Mouse (Mus musculus) heart, embryonic 12.5 days (tissue): ENCODE measurements at regions not wholly inside any gene's neighbourhood (a gene's known extent, or its start where the extent isn't known, plus 50 kb on each side); places are given as distances from the start of the nearest gene placed in this dataset.

ENCODE experiments used
- ATAC-seq: fragments of 200-750 bp; cut with Nextera tagmentation; 2 replicates; pipeline ENCODE4 v1.8.0; 2017; ENCODE audit warnings: moderate TSS enrichment, moderate library complexity; ENCODE audit not compliant: insufficient number of reproducible peaks, low FRiP score
- H3K27ac ChIP-seq: fragments of 300-500 bp; sonication (generic); 2 replicates; pipeline ENCODE4 v1.5.1; 2016; ENCODE audit warnings: mild to moderate bottlenecking, moderate library complexity; ENCODE audit not compliant: poor library complexity, severe bottlenecking
- H3K27me3 ChIP-seq: fragments of 300-500 bp; sonication (generic); replicated peaks from 2 replicates; pipeline ENCODE4 v1.6.1; 2016; ENCODE audit warnings: mild to moderate bottlenecking, moderate library complexity
- H3K36me3 ChIP-seq: fragments of 300-500 bp; sonication (generic); 2 replicates; pipeline ENCODE4 v1.6.1; 2016; ENCODE audit warnings: mild to moderate bottlenecking, moderate library complexity
- H3K4me1 ChIP-seq: fragments of 300-500 bp; sonication (generic); replicated peaks from 2 replicates; pipeline ENCODE4 v1.6.1; 2016; ENCODE audit warnings: mild to moderate bottlenecking
- H3K4me2 ChIP-seq: fragments of 300-500 bp; sonication (generic); 2 replicates; pipeline ENCODE4 v1.6.1; 2016; ENCODE audit warnings: mild to moderate bottlenecking, moderate library complexity
- H3K4me3 ChIP-seq: fragments of 300-500 bp; sonication (generic); 2 replicates; pipeline ENCODE4 v1.5.1; 2016; ENCODE audit warnings: mild to moderate bottlenecking
- H3K9ac ChIP-seq: fragments of 300-500 bp; sonication (generic); 2 replicates; pipeline ENCODE4 v1.6.1; 2016; ENCODE audit warnings: mild to moderate bottlenecking, moderate library complexity
- H3K9me3 ChIP-seq: fragments of 300-500 bp; sonication (generic); replicated peaks from 2 replicates; pipeline ENCODE4 v1.6.1; 2016; ENCODE audit warnings: mild to moderate bottlenecking, moderate library complexity
- WGBS: fragments of 180-500 bp; shearing (Covaris S2); methylation state at CpG from one replicate; pipeline ENCODE4 v1.1.7; 2016; 5-methylcytosine and 5-hydroxymethylcytosine counted together

DNA sequence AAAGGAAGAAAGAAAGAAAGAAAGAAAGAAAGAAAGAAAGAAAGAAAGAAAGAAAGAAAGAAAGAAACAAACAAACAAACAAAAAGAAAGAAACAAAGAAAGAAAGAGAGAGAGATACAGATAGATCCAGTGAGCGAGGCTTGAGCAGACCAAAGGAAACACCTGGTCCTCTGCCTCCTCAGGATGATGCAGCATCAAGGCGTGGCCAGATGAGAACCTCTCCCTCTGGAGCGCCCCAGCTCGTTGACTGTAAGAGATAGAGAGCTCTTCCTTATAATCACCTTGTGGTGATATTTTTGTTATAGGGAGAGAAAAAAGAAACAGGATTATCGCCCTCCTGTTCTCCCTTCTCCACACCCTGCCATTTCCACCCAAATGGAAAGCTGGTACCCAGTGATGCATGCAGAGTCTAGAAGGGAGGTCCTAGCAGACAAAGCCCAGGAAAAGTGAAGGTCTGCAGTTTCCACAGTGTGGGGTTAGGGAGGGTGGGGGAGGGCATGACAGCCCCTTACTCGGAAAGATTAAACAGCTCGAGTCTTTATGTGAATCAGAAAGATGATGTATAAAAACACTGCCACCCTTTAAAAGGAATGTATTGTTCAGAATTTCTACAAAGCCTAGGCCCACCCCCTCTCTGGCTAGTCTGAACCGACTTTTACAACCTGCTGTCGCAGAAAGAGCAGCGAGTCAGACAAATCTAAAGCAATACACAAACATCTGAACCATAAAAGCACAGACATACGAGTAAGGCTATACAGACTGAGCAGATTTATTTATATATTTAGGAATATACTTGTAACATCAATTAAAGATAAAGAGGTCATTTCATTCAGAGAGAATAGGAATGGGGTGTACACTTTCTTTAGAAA, 62.7 kb upstream of the Ipo5 start:
- Histone ChIP-seq H3K27me3 (no peaks in the 10 kb centered on the region), H3K4me2 (no peak overlapping the region), H3K9ac (no peak overlapping the region), H3K36me3 (no peaks in the 10 kb centered on the region), H3K9me3 (no peaks in the 10 kb centered on the region), H3K4me3 (no peak overlapping the region), H3K4me1 (peaks cover 33% of the 10 kb centered on the region), H3K27ac (peak overlapping the region; percentile 92; the same call in 1 of the 2 replicates)
- WGBS, result 69% methylated on average over 11 of the region's 11 CpGs
- no peak for ATAC-seq

GRCm38 (mm10) chr14:120849159-120849558, 61.9 kb upstream of the Ipo5 start:
- Histone ChIP-seq H3K4me3 (no peak overlapping the region), H3K36me3 (no peaks in the 10 kb centered on the region), H3K27me3 (no peaks in the 10 kb centered on the region), H3K9ac (no peak overlapping the region), H3K4me2 (no peak overlapping the region), H3K9me3 (no peaks in the 10 kb centered on the region), H3K27ac (no peak overlapping the region), H3K4me1 (peaks cover 33% of the 10 kb centered on the region)
- WGBS, result 73% methylated on average over 10 of the region's 10 CpGs
- ATAC-seq, result no peak

DNA sequence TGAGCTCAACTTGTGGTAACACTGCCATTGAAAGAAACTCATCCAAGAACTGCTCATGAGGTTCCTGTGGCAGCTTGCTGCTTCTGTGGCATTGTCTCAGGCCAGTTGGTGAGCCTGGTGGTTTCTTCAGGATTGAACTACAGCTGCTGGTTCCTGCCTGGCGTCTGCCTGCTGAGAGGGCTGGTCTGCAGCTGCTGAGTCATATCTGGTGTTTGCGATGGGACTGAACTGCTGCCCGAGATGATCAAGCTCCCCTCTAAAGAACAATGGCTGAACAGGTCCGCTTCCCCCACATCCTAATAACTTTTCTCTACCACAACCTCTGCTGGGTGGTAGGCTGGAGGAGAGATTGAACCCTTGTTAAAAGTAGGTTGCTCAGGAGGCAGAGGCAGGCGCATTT, 57.4 kb upstream of the Ipo5 start:
- Histone ChIP-seq H3K27me3 (no peaks in the 10 kb centered on the region), H3K27ac (no peak overlapping the region), H3K4me3 (no peak overlapping the region), H3K9me3 (peaks cover 9% of the 10 kb centered on the region), H3K4me1 (peaks cover 10% of the 10 kb centered on the region; the same call in 1 of the 2 replicates), H3K4me2 (no peak overlapping the region), H3K36me3 (no peaks in the 10 kb centered on the region), H3K9ac (no peak overlapping the region)
- ATAC-seq, result no peak
- WGBS, result 79% methylated on average over 5 of the region's 5 CpGs

- WGBS, result 78% methylated on average over 7 of the region's 7 CpGs
- no peak overlapping the region for H3K27ac ChIP-seq
- no peaks in the 10 kb centered on the region for H3K27me3 ChIP-seq
- H3K9me3 ChIP-seq, result peaks cover 18% of the 10 kb centered on the region
- H3K9ac ChIP-seq, result no peak overlapping the region
- H3K4me1 ChIP-seq, result 0 out of 2 replicates have a peak, but pooled peaks cover 2% of the 10 kb centered on the region
- no peak for ATAC-seq
- no peak overlapping the region for H3K4me3 ChIP-seq
- no peaks in the 10 kb centered on the region for H3K36me3 ChIP-seq
- H3K4me2 ChIP-seq, result no peak overlapping the region
Measured at GRCm38 (mm10) chr14:120854559-120854958, 56.5 kb upstream of the Ipo5 start.

- H3K36me3 ChIP-seq, result no peaks in the 10 kb centered on the region
- H3K27me3 ChIP-seq, result no peaks in the 10 kb centered on the region
- peaks cover 21% of the 10 kb centered on the region for H3K9me3 ChIP-seq
- H3K4me2 ChIP-seq, result no peak overlapping the region
- no peak for ATAC-seq
- H3K4me3 ChIP-seq, result no peak overlapping the region
- no peak overlapping the region for H3K27ac ChIP-seq
- H3K9ac ChIP-seq, result no peak overlapping the region
- 89% methylated on average over 13 of the region's 13 CpGs for WGBS
- 0 out of 2 replicates have a peak, but pooled peaks cover 2% of the 10 kb centered on the region for H3K4me1 ChIP-seq
Measured at GRCm38 (mm10) chr14:120855181-120855580, 55.8 kb upstream of the Ipo5 start.
